Mouse (Mus musculus) neural tube, embryonic 14.5 days (tissue): ENCODE data around the gene Tbcb. TPM values are rescaled to one million over a fixed set of nuclear protein-coding genes. Genes with fewer than 3 reads are reported as not detected.
"Not testable (repeated sequence)": the region's sequence is repeated elsewhere in the genome, so short reads cannot be mapped to it uniquely, and the experiment has no call there.

Experiments used
- ATAC-seq: fragments of 200-750 bp; cut with Nextera tagmentation; 2 replicates; pipeline ENCODE4 v1.8.0; 2017; ENCODE audit warnings: low read depth, mild to moderate bottlenecking, moderate TSS enrichment, moderate library complexity
- H3K27ac ChIP-seq: fragments of 300-500 bp; sonication (generic); 2 replicates; pipeline ENCODE4 v1.5.1; 2014; ENCODE audit warnings: low read depth, mild to moderate bottlenecking, control low read depth, low read length, moderate library complexity, mixed read lengths
- H3K27me3 ChIP-seq: fragments of 300-500 bp; sonication (generic); 2 replicates; pipeline ENCODE4 v1.6.1; 2014; ENCODE audit warnings: low read length; ENCODE audit not compliant: control insufficient read depth, insufficient read depth
- H3K36me3 ChIP-seq: fragments of 300-500 bp; sonication (generic); 2 replicates; pipeline ENCODE4 v1.6.1; 2014; ENCODE audit warnings: low read length, mixed read lengths; ENCODE audit not compliant: control insufficient read depth, insufficient read depth
- H3K4me1 ChIP-seq: fragments of 300-500 bp; sonication (generic); 2 replicates; pipeline ENCODE4 v1.6.1; 2014; ENCODE audit warnings: low read length; ENCODE audit not compliant: control insufficient read depth, insufficient read depth
- H3K4me2 ChIP-seq: fragments of 300-500 bp; sonication (generic); 2 replicates; pipeline ENCODE4 v1.6.1; 2014; ENCODE audit warnings: mild to moderate bottlenecking, low read depth, low read length, control low read depth
- H3K4me3 ChIP-seq: fragments of 300-500 bp; sonication (generic); 2 replicates; pipeline ENCODE4 v1.5.1; 2014; ENCODE audit warnings: low read depth, low read length, control low read depth, mixed read lengths
- H3K9ac ChIP-seq: fragments of 300-500 bp; sonication (generic); replicated peaks from 2 replicates; pipeline ENCODE4 v1.6.1; 2014; ENCODE audit warnings: low read depth, mild to moderate bottlenecking, control low read depth, low read length, mixed read lengths
- H3K9me3 ChIP-seq: fragments of 300-500 bp; sonication (generic); 2 replicates; pipeline ENCODE4 v1.6.1; 2016; ENCODE audit warnings: low read length; ENCODE audit not compliant: control insufficient read depth
- WGBS: fragments of 180-500 bp; shearing (Covaris S2); extraction: QIAGEN DNeasy Blood & Tissue Kit; methylation state at CpG from one replicate; pipeline ENCODE4 v1.1.7; 2014; 5-methylcytosine and 5-hydroxymethylcytosine counted together
- polyA plus RNA-seq: library from polyadenylated mRNA; unstranded; fragments of >200 nt; fragmentation: Nextera tagmentation; extraction: Ambion mirVana; gene quantifications from 2 replicates; pipeline ENCODE4 v1.2.1, GENCODE M21; 2014

Tbcb gene
- polyA plus RNA-seq, 1 experiment from 2014 or later: 413 TPM

GRCm38 (mm10) chr7:30216723-30217151, 15.3 kb downstream of the Tbcb start:
- peak overlapping the region; percentile 62 for H3K27ac ChIP-seq
- WGBS: 1% methylated on average over 16 of the region's 16 CpGs
- peak; percentile 77 for ATAC-seq
- H3K27me3 ChIP-seq: no peaks in the 10 kb centered on the region
- H3K4me3 ChIP-seq: peak overlapping the region; percentile 17; the same call in 1 of the 2 replicates
- H3K4me2 ChIP-seq: peak overlapping the region; percentile 44
- H3K9me3 ChIP-seq: no peaks in the 10 kb centered on the region
- no peak overlapping the region; the same call in 1 of the 2 replicates for H3K9ac ChIP-seq
- H3K4me1 ChIP-seq: peaks cover 6% of the 10 kb centered on the region; the same call in 1 of the 2 replicates
- no peaks in the 10 kb centered on the region for H3K36me3 ChIP-seq

GRCm38 (mm10) chr7:30215875-30216274, 16.2 kb downstream of the Tbcb start:
- no peak overlapping the region for H3K4me2 ChIP-seq

DNA sequence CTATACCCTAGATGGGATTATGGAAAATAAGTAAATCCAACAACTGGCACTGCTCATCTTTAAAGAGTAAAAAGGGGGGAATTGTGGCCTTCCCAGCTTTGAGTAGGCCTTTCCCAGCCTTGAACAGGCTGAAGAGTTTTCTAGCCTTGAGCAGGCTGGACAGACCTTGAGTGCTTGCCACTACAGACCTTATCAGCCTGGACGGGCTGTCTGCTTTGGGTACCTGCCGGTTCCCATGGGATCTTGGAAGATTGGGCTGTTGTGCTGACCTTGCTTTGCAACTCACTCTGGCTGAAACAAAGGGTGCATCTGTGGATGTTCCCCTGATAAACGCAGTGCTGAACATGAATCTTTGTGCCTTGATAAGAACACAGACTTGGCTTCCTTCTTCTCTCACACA, 18.2 kb downstream of the Tbcb start:
- Histone ChIP-seq H3K27ac (no peak overlapping the region), H3K9ac (no peak overlapping the region), H3K27me3 (no peaks in the 10 kb centered on the region), H3K4me2 (no peak overlapping the region), H3K4me3 (no peak overlapping the region), H3K4me1 (0 out of 2 replicates have a peak, but pooled peaks cover 3% of the 10 kb centered on the region), H3K36me3 (no peaks in the 10 kb centered on the region), H3K9me3 (no peaks in the 10 kb centered on the region)
- ATAC-seq: no peak
- WGBS: 93% methylated on average over 3 of the region's 3 CpGs

More at GRCm38 (mm10) chr7:30215875-30216274, 16.2 kb downstream of the Tbcb start:
- no peaks in the 10 kb centered on the region for H3K9me3 ChIP-seq
- ATAC-seq: no peak
- 86% methylated on average over 3 of the region's 3 CpGs for WGBS
- peaks cover 6% of the 10 kb centered on the region; the same call in 1 of the 2 replicates for H3K4me1 ChIP-seq
- no peak overlapping the region for H3K9ac ChIP-seq
- no peak overlapping the region for H3K27ac ChIP-seq
- H3K36me3 ChIP-seq: no peaks in the 10 kb centered on the region
- H3K27me3 ChIP-seq: no peaks in the 10 kb centered on the region
- no peak overlapping the region for H3K4me3 ChIP-seq

- Histone ChIP-seq H3K36me3 (no peaks in the 10 kb centered on the region), H3K9ac (no peak overlapping the region), H3K27ac (no peak overlapping the region), H3K9me3 (no peaks in the 10 kb centered on the region), H3K4me1 (no peaks in the 10 kb centered on the region), H3K4me2 (no peak overlapping the region), H3K27me3 (no peaks in the 10 kb centered on the region), H3K4me3 (no peak overlapping the region)
- 19% methylated on average over 4 of the region's 4 CpGs for WGBS
- no peak for ATAC-seq
Observed at GRCm38 (mm10) chr7:30211025-30211424, 21.0 kb downstream of the Tbcb start.

DNA sequence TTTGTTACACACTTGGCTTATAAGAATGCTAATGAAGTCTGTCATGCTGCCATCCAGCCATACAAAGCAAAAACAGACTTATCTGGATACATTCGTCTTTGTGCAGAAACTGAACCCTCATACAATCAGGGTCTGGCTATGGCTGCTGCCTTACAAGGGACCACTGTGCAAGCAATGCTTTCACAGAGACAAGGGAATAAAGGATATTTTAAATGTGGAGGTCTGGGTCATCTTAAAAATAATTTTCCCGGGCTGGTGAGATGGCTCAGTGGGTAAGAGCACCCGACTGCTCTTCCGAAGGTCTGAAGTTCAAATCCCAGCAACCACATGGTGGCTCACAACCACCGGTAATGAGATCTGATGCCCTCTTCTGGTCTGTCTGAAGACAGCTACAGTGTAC, 25.7 kb downstream of the Tbcb start:
- not testable (repeated sequence) for H3K9me3 ChIP-seq, H3K36me3 ChIP-seq, H3K9ac ChIP-seq, H3K4me3 ChIP-seq, ATAC-seq, H3K27ac ChIP-seq, H3K4me2 ChIP-seq, H3K27me3 ChIP-seq, H3K4me1 ChIP-seq
- WGBS: 70% methylated on average over 5 of the region's 5 CpGs

DNA sequence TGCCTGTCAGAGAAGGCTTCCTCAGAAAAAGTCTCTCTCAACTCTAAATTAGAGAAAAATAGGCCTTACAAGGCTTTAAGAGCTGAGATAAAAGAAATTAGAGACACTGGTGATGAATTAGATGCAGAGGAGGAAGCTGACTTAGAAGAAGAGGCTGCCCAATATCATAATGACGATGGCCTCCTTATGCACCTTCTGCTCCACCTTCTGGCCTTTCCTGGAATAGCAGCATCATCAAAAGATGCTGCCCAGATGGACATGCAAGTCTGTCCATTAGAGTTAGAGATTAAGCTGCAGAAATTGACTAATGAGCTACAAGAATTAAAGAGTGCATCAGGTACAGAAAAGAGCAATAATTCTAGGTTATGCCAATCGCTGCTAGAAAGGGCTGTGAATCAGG, 26.7 kb downstream of the Tbcb start:
- ATAC-seq: no peak
- Histone ChIP-seq H3K27me3 (no peaks in the 10 kb centered on the region), H3K27ac (no peak overlapping the region), H3K4me1 (no peaks in the 10 kb centered on the region), H3K4me2 (no peak overlapping the region), H3K4me3 (no peak overlapping the region), H3K9ac (no peak overlapping the region), H3K9me3 (no peaks in the 10 kb centered on the region), H3K36me3 (no peaks in the 10 kb centered on the region)
- WGBS: 7% methylated on average over 2 of the region's 2 CpGs

DNA sequence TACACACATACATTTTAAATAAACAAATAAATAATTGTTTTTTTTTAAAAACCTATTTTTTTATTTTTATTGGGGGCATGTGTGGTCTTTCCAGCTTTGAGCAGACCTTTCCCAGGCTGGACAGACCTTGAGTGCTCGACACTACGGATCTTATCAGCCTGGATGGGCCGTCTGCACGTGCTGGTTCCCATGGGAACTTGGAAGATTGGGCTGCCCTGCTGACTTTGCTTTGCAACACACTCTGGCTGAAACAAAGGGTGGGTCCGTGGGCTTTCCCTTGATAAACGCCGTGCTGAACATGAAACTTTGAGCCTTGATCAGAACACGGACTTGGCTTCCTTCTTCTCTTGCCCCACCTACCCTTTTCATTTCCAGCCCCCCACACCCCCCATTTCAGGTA, 27.7 kb downstream of the Tbcb start:
- Histone ChIP-seq H3K27me3 (no peaks in the 10 kb centered on the region), H3K4me2 (no peak overlapping the region), H3K4me3 (no peak overlapping the region), H3K4me1 (no peaks in the 10 kb centered on the region), H3K27ac (no peak overlapping the region), H3K36me3 (no peaks in the 10 kb centered on the region), H3K9me3 (no peaks in the 10 kb centered on the region), H3K9ac (no peak overlapping the region)
- 25% methylated on average over 8 of the region's 8 CpGs for WGBS
- ATAC-seq: no peak

- no peaks in the 10 kb centered on the region for H3K4me1 ChIP-seq
- 86% methylated on average over 11 of the region's 11 CpGs for WGBS
- no peak for ATAC-seq
Observed at GRCm38 (mm10) chr7:30202895-30203690, 29.0 kb downstream of the Tbcb start.

DNA sequence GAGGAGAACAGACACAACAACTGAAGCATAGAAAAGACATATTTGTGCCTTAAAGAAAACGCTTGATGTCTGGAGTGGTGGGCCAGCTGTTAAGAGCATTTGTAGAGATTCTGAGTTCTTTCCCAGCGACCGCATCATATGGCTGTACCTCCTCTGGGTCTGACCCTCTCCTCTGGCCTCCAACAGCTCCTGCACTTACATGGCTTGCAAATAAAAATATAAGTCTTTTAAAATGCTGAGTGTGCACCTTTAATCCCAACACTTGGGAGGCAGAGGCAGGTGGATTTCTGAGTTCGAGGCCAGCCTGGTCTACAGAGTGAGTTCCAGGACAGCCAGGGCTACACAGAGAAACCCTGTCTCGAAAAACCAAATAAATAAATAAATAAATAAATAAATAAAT, 31.4 kb downstream of the Tbcb start:
- H3K4me1 ChIP-seq, ATAC-seq, H3K4me3 ChIP-seq, H3K27me3 ChIP-seq, H3K36me3 ChIP-seq, H3K27ac ChIP-seq, H3K4me2 ChIP-seq, H3K9me3 ChIP-seq, H3K9ac ChIP-seq: not testable (repeated sequence)
- WGBS: 90% methylated on average over 5 of the region's 5 CpGs

More at GRCm38 (mm10) chr7:30202895-30203690, 29.0 kb downstream of the Tbcb start:
- Histone ChIP-seq H3K36me3 (no peaks in the 10 kb centered on the region), H3K27me3 (no peaks in the 10 kb centered on the region), H3K9me3 (no peaks in the 10 kb centered on the region), H3K9ac (no peak overlapping the region), H3K27ac (no peak overlapping the region), H3K4me2 (no peak overlapping the region), H3K4me3 (no peak overlapping the region)
